Mouse (Mus musculus): ENCODE data around the gene Mfge8.

Mfge8 gene

GRCm38 (mm10) chr7:79148711-79149266, at the start of gene Mfge8:
TSS of gene Mfge8 (minus strand) at chr7:79149060.
- peak; percentile 54 to 77 for DNase-seq (ENCODE audit: low spot score in 2 of 2)

GRCm38 (mm10) chr7:79194560-79195413, 45.9 kb upstream of the Mfge8 start:
- DNase-seq (ENCODE audit: low spot score in 2 of 2) = peak; percentile 72 to 79

DNA sequence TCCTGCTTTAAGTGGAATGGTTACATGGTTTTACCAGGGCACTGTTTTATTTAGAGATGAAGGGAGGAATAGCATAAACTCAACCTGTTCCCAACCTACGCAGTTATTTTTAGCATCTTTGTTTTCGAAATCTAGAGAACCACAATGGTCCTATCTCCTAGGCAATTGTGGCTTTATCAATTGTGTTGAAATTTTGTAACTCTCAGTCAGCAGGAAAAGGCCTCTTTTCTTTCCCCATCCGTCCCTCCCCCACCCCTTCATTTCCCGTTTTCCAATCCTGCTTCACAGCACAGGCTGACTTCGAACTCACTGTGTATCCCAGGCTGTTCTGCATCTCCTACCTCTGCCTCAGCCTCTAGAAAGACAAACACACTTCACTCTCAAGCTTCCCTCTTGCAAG, 45.1 kb upstream of the Mfge8 start:
- no peak for DNase-seq (ENCODE audit: low spot score in 2 of 2)

DNA sequence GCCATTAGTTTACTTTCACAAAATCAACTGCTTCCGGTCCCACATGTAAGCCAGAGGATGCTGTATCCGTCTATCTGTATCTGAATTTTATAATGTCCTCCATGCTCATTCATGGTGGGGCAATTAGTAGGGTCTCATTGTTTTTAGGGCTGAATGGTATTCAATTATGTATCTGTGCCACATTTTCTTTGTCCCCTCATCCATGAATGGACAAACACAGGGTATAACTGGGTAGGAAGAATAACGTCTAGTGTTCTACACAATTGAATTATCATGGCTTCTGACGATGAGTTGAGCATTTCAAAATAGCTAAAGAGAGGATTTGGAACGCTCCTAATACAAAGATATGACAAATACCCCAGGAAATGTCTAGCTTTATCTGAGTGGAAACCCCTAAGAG, 42.6 kb upstream of the Mfge8 start:
- DNase-seq (ENCODE audit: low spot score in 2 of 2) = no peak

GRCm38 (mm10) chr7:79190592-79190991, 41.7 kb upstream of the Mfge8 start:
- no peak for DNase-seq (ENCODE audit: low spot score in 2 of 2)

DNA sequence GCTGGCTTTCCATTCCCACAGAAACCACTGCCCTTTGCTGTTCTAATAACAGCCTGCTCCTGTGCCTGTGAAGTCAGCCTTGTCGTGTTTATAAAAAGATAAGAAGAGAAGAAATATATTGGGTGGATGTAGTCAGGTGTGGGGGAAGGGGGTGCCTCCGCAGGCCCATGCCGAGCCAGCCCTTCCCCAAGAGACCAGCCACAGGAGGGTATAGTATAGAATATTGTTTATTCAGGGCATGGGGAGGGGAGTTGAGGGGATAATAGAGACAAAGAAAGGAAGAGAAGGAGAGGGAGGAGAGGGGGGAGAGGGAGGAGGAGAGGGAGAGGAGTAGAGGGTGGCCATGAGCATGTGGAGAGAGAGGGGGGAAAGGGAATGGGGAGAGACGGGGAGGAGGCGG, 40.4 kb upstream of the Mfge8 start:
- DNase-seq (ENCODE audit: low spot score in 2 of 2) = no peak

GRCm38 (mm10) chr7:79187591-79187990, 38.7 kb upstream of the Mfge8 start:
- DNase-seq (ENCODE audit: low spot score in 2 of 2) = no peak

GRCm38 (mm10) chr7:79183417-79183816, 34.6 kb upstream of the Mfge8 start:
- no peak for DNase-seq (ENCODE audit: low spot score in 2 of 2)

- no peak for DNase-seq (ENCODE audit: low spot score in 2 of 2)
Observed at GRCm38 (mm10) chr7:79173800-79174199, 24.9 kb upstream of the Mfge8 start.

DNA sequence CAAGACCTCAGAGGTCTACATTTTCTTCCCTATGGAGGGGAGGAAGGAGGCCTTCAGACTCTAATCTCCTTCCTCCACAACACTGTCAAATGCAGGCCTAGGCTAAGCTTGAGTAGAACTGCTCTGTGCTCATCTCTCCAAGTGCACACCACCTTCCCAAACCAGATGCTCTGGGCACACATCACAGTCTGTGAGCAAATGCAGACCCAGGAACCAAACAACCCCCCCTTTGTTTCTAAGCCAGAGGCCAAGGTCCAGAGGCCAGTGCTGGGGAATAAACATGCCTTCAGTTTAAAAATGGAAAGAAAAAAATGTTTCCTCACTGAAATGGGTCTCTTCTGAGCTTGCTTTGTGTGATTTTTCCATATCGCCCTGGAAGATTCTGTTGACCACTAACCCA, 22.9 kb upstream of the Mfge8 start:
- DNase-seq (ENCODE audit: low spot score in 2 of 2) = no peak

DNA sequence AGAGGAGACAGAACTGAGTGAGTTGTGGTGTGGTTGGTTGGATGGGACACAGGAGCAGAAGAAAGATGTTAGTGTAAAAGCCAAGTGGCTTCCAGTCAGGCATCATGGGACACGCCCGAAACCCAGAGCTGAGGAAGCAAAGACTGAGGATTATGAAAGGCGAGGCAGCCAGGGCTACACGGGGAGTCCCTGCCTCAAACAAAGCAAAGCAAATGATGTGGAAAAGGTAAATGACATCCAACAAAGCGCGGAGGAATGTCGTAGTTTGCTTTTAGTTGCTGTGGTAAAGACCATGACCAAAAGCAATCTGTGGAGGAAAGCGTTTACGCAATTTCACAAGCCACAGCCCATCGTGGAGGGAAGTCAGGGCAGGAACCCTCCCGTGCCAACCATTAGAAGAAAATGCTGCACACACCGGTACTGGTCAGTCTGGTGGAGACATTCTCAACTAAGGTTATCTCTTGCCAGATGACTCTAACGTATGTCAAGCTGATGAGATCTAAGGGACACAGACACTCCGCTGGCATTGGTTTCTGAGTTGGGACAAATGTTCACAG, 18.2 kb upstream of the Mfge8 start:
- no peak for DNase-seq (ENCODE audit: low spot score in 2 of 2)

DNA sequence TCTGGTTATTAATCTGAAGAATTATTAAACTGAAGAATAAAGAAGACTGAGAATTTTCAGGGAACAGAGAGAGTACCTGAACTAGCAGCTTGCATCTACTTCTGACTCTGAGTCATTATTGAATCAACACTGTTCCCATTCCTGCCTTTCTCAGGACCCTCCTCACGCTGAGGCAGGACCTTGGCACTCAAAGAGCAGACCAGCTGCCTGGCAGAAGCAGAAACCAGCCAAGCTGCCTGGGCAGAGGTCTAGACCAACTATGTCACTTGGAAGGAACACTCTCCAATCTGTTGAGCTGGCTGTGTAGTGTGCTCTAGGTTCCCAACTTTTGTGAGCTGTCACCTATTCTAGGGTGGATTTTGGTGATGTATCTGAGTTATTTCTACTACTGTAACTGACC, 10.5 kb upstream of the Mfge8 start:
- no peak for DNase-seq (ENCODE audit: low spot score in 2 of 2)

- DNase-seq (ENCODE audit: low spot score in 2 of 2) = no peak
Observed at GRCm38 (mm10) chr7:79149522-79149921, 662 bp upstream of the Mfge8 start.

DNA sequence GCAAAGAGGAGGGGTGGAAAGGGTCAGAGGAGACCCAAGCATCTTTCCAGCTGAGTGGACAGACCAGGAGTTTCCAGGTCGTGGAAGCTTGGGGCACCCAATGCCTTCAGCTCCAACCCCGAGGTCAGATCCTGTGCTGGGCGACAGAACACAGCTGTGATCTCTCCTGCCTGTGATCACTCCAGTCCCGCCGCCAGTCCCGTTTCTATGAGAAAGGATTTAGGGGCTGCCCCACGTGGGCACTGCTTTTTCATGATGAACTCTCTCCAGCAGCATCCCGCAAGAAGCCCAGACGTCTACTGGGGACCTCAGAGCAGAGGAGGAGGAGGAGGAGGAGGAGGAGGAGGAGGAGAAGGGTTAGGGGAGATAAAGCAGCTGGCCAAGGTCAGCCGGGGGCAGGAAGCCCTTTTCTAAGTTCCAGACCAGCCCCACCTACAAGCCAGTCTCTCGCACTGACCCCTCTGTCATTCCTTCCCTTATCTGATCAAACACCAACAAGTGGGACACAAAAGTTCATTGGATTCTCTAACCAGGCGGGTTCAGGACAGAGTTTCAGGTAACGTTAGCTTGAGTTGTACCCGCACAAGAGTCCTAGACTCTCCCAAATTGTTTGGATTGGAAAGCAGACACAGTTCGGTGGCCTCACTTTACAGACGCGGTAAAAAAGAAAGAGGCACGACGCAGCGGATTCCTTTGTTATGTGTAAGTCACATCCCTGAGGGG, 768 bp downstream of the Mfge8 start:
- DNase-seq (ENCODE audit: low spot score in 2 of 2) = no peak

DNA sequence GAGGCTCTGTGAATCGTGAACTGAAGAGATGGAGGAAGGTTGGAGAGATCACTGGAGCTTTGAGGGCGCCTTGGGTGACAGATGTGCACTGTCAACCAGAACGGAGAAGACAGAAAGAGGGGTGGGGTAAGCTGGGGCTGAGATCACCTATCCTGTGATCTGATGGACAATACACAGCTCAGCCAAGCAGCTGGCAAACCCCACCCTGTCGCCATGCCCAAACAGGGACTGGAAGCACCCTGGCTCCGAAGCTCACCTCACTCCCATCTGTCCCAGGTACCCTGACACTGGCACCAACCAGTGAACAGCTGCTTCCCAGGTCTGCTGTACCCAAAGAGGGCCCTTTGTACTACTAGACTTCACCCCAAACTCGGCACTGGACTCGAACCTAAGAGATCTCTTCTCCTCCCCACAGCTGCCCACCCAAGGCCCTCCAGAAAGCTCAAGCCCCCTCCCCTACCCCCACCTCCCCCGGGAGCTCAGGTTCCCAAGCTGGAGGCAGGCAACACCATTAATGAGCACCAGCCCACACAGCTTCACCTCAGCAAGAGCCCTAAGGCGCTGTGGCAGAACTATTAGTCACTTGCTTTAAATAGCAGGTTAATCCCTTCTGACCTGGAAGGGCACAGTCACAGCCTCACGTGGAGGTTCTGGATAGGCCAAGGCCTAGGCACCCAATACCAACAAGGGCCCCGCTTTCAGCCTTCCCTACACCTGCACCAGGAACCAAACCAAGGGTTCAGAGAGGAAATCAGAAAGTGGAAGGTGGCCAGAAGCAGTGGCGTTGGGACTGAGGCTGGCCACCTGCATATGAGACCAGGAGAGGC, 1.6 kb downstream of the Mfge8 start:
- DNase-seq (ENCODE audit: low spot score in 2 of 2) = no peak

GRCm38 (mm10) chr7:79140897-79141296, 8.0 kb downstream of the Mfge8 start:
- peak; percentile 42 to 78 for DNase-seq (ENCODE audit: low spot score in 2 of 2)

DNA sequence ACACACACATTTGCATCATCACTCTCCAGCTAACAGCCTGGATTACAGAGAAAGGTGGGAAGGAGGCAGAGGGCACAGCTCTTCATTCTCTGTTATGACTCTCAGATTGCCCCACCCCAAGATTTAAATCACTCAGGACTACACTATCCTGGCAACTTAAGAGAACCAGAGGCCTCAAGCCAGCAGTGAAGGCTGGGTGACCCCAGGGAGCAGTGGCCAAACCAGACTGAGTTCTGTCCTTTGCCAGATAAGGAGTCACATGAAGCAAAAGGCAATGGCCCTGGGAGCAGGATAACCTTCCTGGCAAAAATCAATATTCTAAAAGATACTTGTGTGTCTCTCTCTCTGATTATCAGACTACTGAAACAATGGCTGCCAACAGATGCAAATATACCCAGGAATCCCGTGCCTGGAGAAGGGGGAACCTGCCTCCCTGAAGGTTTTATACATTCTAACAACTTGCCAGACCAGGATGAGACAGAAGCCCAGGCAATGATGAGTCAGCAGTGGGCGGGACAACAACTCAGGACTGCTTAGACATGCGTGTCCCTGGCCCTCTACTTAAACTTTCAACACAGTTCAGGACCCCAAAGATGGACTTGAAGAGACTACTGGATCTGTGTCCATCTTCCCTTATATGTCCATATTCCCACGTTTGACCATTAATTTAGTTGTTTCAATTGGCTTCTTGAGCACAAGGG, 8.8 kb downstream of the Mfge8 start:
- DNase-seq (ENCODE audit: low spot score in 2 of 2) = no peak

DNA sequence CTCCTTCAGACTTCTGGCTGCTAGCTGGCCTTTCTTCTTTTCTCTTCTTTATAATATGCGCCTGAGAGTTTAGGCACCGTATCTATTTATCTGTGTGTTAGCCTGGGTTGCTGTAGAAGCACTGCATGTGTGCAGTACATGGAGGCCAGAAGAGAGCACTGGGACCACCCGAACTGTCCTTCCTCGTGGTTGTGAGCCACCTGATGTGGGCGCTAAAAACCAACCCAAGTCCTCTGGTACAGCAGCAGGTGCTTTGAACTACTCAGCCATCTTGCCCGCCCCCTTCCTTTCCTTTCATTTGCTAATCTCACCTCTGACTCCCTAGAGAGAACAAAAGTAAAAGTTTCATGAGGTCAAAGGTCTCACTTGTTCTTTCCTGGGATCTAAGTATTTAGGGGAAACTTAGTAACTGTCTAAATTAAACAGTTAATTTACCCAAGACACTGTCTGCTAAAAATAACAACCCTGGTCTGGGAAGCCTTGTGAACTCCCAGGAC, 9.5 kb downstream of the Mfge8 start:
- DNase-seq (ENCODE audit: low spot score in 2 of 2) = no peak

DNA sequence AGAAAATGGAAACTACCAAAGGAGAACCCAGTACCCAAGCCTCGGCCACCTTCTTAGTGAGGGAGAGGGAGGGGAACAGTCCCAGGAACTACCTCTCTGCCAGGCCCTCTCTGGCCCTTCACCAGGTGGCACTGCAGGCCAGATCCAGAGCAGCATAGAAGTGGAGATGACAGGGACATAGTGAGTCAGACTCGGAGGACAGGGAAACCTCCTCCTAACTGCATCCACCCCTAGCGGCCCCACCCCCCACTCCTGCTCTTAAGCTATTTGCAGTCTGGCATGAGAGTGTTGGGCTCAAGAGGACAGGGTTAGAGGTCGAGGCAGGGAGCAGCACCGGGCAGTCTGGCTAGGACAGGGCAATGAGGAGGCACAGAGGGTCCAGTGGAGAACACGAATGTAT, 15.5 kb downstream of the Mfge8 start:
- DNase-seq (ENCODE audit: low spot score in 2 of 2) = no peak

DNA sequence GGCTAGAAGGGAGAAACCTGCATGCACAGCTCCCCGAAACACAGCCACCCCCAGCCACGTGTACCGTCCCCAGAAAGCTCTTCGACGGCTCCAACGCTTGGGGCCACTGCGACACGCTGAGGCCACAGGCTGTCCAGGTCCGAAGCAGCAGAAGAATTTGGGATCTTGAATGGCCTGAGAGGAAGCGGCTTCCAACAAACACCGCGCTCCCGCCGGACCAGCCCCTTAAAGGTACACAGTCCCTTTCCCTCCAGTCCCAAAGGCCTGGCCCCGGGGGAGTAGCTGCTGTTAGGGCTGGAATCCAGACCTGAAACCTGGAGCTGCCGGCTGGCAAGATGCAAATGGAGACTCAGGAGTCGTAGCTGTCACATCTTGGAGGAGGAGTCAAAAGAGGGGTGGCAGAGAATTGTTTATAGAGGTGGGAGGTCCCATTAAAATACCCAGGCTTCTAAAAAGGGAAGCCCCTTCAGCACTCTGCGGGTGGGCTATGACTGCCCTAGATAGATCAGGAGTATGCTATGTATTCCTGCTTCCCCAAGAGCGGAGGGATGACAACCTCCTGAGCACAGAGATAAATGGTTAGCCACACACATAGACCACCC, 17.9 kb downstream of the Mfge8 start, which contains the start of gene Hapln3:
Gene Hapln3 (minus strand): TSS at position 176 of the 602 bp plus-strand sequence.
- no peak for DNase-seq (ENCODE audit: low spot score in 2 of 2)
